Mouse (Mus musculus) heart, embryonic 16.5 days (tissue): ENCODE measurements around the gene Rnf41. TPM values are rescaled to one million over a fixed set of nuclear protein-coding genes. Genes with fewer than 3 reads are reported as not detected.

Experiments used
- ATAC-seq: fragments of 200-750 bp; cut with Nextera tagmentation; replicated peaks from 2 replicates; pipeline ENCODE4 v1.8.0; 2017; ENCODE audit warnings: moderate number of reproducible peaks; ENCODE audit not compliant: insufficient read depth, low FRiP score; ENCODE audit errors: extremely low read depth
- H3K27ac ChIP-seq: fragments of 300-500 bp; sonication (generic); 2 replicates; pipeline ENCODE4 v1.5.1; 2014; ENCODE audit warnings: mild to moderate bottlenecking, low read length, control low read depth, moderate library complexity
- H3K27me3 ChIP-seq: fragments of 300-500 bp; sonication (generic); 2 replicates; pipeline ENCODE4 v1.6.1; 2014; ENCODE audit warnings: low read length, mixed read lengths; ENCODE audit not compliant: control insufficient read depth, insufficient read depth
- H3K36me3 ChIP-seq: fragments of 300-500 bp; sonication (generic); 2 replicates; pipeline ENCODE4 v1.6.1; 2014; ENCODE audit not compliant: control insufficient read depth, insufficient read depth
- H3K4me1 ChIP-seq: fragments of 300-500 bp; sonication (generic); 2 replicates; pipeline ENCODE4 v1.6.1; 2014; ENCODE audit warnings: low read length, mixed read lengths; ENCODE audit not compliant: control insufficient read depth, insufficient read depth
- H3K4me2 ChIP-seq: fragments of 300-500 bp; sonication (generic); 2 replicates; pipeline ENCODE4 v1.6.1; 2014; ENCODE audit warnings: low read depth, mild to moderate bottlenecking, control low read depth, low read length
- H3K4me3 ChIP-seq: fragments of 300-500 bp; sonication (generic); 2 replicates; pipeline ENCODE4 v1.5.1; 2014; ENCODE audit warnings: mild to moderate bottlenecking, control low read depth, low read length
- H3K9ac ChIP-seq: fragments of 300-500 bp; sonication (generic); 2 replicates; pipeline ENCODE4 v1.6.1; 2014; ENCODE audit warnings: low read length, control low read depth
- H3K9me3 ChIP-seq: fragments of 300-500 bp; sonication (generic); replicated peaks from 2 replicates; pipeline ENCODE4 v1.6.1; 2016; ENCODE audit warnings: low read length; ENCODE audit not compliant: control insufficient read depth
- WGBS: fragments of 180-500 bp; shearing (Covaris S2); extraction: QIAGEN DNeasy Blood & Tissue Kit; methylation state at CpG from one replicate; pipeline ENCODE4 v1.1.7; 2014; 5-methylcytosine and 5-hydroxymethylcytosine counted together
- polyA plus RNA-seq: library from polyadenylated mRNA; unstranded; fragments of >200 nt; fragmentation: Nextera tagmentation; extraction: Ambion mirVana; gene quantifications from 2 replicates; pipeline ENCODE4 v1.2.1, GENCODE M21; 2015

The Rnf41 gene
- polyA plus RNA-seq, 1 experiment from 2014 or later: 29.9 TPM

- WGBS: 86% methylated on average over 5 of the region's 5 CpGs
- H3K27ac ChIP-seq: no peak overlapping the region
- H3K4me1 ChIP-seq: peaks cover 6% of the 10 kb centered on the region; the same call in 1 of the 2 replicates
- no peak for ATAC-seq
- no peak overlapping the region for H3K4me3 ChIP-seq
- no peak overlapping the region for H3K4me2 ChIP-seq
- H3K27me3 ChIP-seq: no peaks in the 10 kb centered on the region
- H3K36me3 ChIP-seq: peaks cover 22% of the 10 kb centered on the region
- no peak overlapping the region for H3K9ac ChIP-seq
- no peaks in the 10 kb centered on the region for H3K9me3 ChIP-seq
Observed at GRCm38 (mm10) chr10:128429052-128429451, 17.6 kb downstream of the Rnf41 start.

GRCm38 (mm10) chr10:128429454-128429853 lies 18.0 kb downstream of the Rnf41 start:
- H3K27ac ChIP-seq: no peak overlapping the region
- no peaks in the 10 kb centered on the region for H3K27me3 ChIP-seq
- no peaks in the 10 kb centered on the region for H3K9me3 ChIP-seq
- H3K4me1 ChIP-seq: peaks cover 5% of the 10 kb centered on the region; the same call in 1 of the 2 replicates
- no peak overlapping the region for H3K4me3 ChIP-seq
- no peak overlapping the region for H3K4me2 ChIP-seq
- no peak overlapping the region for H3K9ac ChIP-seq
- WGBS: 85% methylated on average over 4 of the region's 4 CpGs
- H3K36me3 ChIP-seq: peaks cover 22% of the 10 kb centered on the region
- no peak for ATAC-seq

GRCm38 (mm10) chr10:128433417-128433816 lies 22.0 kb downstream of the Rnf41 start:
- Histone ChIP-seq H3K27me3 (no peaks in the 10 kb centered on the region), H3K4me1 (peaks cover 16% of the 10 kb centered on the region), H3K36me3 (peaks cover 37% of the 10 kb centered on the region), H3K4me3 (no peak overlapping the region), H3K4me2 (no peak overlapping the region), H3K27ac (no peak overlapping the region), H3K9ac (no peak overlapping the region), H3K9me3 (no peaks in the 10 kb centered on the region)
- no peak for ATAC-seq
- WGBS: 99% methylated on average over 2 of the region's 2 CpGs

- ATAC-seq: no peak
- H3K4me1 ChIP-seq: peaks cover 16% of the 10 kb centered on the region
- H3K27ac ChIP-seq: peak overlapping the region; percentile 82
- H3K9me3 ChIP-seq: no peaks in the 10 kb centered on the region
- H3K36me3 ChIP-seq: peaks cover 39% of the 10 kb centered on the region
- no peak overlapping the region for H3K4me3 ChIP-seq
- H3K9ac ChIP-seq: no peak overlapping the region
- no peaks in the 10 kb centered on the region for H3K27me3 ChIP-seq
- no peak overlapping the region for H3K4me2 ChIP-seq
- WGBS: 74% methylated on average over 10 of the region's 10 CpGs
Observed at GRCm38 (mm10) chr10:128434681-128435080, 23.2 kb downstream of the Rnf41 start.

- no peaks in the 10 kb centered on the region for H3K9me3 ChIP-seq
- H3K27ac ChIP-seq: peak overlapping the region; percentile 82
Observed at GRCm38 (mm10) chr10:128435186-128435823, 23.8 kb downstream of the Rnf41 start.

GRCm38 (mm10) chr10:128435873-128436272 lies 24.4 kb downstream of the Rnf41 start:
- H3K4me3 ChIP-seq: no peak overlapping the region
- H3K27me3 ChIP-seq: no peaks in the 10 kb centered on the region
- no peak overlapping the region for H3K4me2 ChIP-seq
- WGBS: 78% methylated on average over 5 of the region's 5 CpGs
- H3K9me3 ChIP-seq: no peaks in the 10 kb centered on the region
- peaks cover 34% of the 10 kb centered on the region for H3K36me3 ChIP-seq
- peaks cover 16% of the 10 kb centered on the region for H3K4me1 ChIP-seq
- peak overlapping the region; percentile 45 for H3K9ac ChIP-seq
- no peak for ATAC-seq
- H3K27ac ChIP-seq: peak overlapping the region; percentile 82

More at GRCm38 (mm10) chr10:128435186-128435823, 23.8 kb downstream of the Rnf41 start:
- Histone ChIP-seq H3K4me2 (no peak overlapping the region), H3K9ac (peak overlapping the region; percentile 45), H3K36me3 (peaks cover 35% of the 10 kb centered on the region), H3K27me3 (no peaks in the 10 kb centered on the region), H3K4me3 (no peak overlapping the region), H3K4me1 (peaks cover 16% of the 10 kb centered on the region)
- ATAC-seq: peak; percentile 56
- WGBS: 68% methylated on average over 17 of the region's 17 CpGs

- H3K4me2 ChIP-seq: no peak overlapping the region
- H3K36me3 ChIP-seq: peaks cover 34% of the 10 kb centered on the region
- H3K9ac ChIP-seq: no peak overlapping the region
- no peaks in the 10 kb centered on the region for H3K27me3 ChIP-seq
- H3K9me3 ChIP-seq: no peaks in the 10 kb centered on the region
- peaks cover 16% of the 10 kb centered on the region for H3K4me1 ChIP-seq
- WGBS: 87% methylated on average over 8 of the region's 8 CpGs
- no peak overlapping the region; the same call in 1 of the 2 replicates for H3K27ac ChIP-seq
- ATAC-seq: no peak
- no peak overlapping the region for H3K4me3 ChIP-seq
Observed at GRCm38 (mm10) chr10:128436376-128436775, 24.9 kb downstream of the Rnf41 start.

GRCm38 (mm10) chr10:128438675-128439279 lies 27.3 kb downstream of the Rnf41 start:
- WGBS: 68% methylated on average over 10 of the region's 10 CpGs

GRCm38 (mm10) chr10:128440407-128440806 lies 28.9 kb downstream of the Rnf41 start:
- H3K4me3 ChIP-seq: no peak overlapping the region
- H3K9ac ChIP-seq: no peak overlapping the region
- no peaks in the 10 kb centered on the region for H3K27me3 ChIP-seq
- H3K27ac ChIP-seq: no peak overlapping the region
- H3K4me1 ChIP-seq: peaks cover 9% of the 10 kb centered on the region
- H3K36me3 ChIP-seq: peaks cover 34% of the 10 kb centered on the region
- WGBS: 56% methylated on average over 10 of the region's 10 CpGs
- no peak for ATAC-seq
- no peaks in the 10 kb centered on the region for H3K9me3 ChIP-seq
- H3K4me2 ChIP-seq: no peak overlapping the region

More at GRCm38 (mm10) chr10:128438675-128439279, 27.3 kb downstream of the Rnf41 start:
- Histone ChIP-seq H3K4me1 (peaks cover 16% of the 10 kb centered on the region), H3K27ac (no peak overlapping the region), H3K9me3 (no peaks in the 10 kb centered on the region), H3K36me3 (peaks cover 34% of the 10 kb centered on the region), H3K4me3 (no peak overlapping the region), H3K4me2 (no peak overlapping the region), H3K27me3 (no peaks in the 10 kb centered on the region), H3K9ac (no peak overlapping the region)
- ATAC-seq: no peak; the same call in 1 of the 2 replicates
